Mouse (Mus musculus) megakaryocyte, embryonic 14.5 days (primary cell): Measurements from ENCODE around the gene Gm11549.

Experiments
- FLI1 ChIP-seq: IDR thresholded peaks from 2 replicates; pipeline ENCODE4 v1.6.1; 2012; ENCODE audit warnings: low read length, inconsistent platforms, mixed read lengths
- GATA1 ChIP-seq: IDR thresholded peaks from 3 replicates; pipeline ENCODE4 v1.6.1; 2012; ENCODE audit warnings: mixed read lengths, low read length, inconsistent platforms, borderline replicate concordance

DNA sequence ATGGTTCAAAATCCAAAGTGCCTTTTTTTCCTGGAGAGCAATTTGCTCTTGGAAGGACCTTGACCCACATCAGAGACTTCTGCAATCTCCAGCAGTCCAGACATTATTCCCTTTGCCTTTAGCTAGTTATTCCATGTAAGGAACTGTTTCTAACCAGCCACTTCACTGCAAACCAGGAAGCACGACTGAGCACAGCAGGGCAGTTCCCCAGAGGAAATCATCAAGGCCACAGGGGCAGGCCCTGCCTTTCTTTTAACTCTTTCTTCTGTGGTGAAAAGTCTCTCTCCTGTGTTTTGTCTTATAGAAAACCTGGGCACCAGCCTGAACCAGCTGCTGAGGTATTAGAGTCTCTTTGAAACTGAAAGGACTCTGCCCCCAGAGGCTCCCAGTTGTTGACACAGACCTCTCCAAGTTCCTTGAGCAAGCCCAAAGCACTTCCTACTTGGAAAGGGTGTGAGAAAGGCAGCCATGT, 11.6 kb upstream of the Gm11549 start:
- TF ChIP-seq GATA1 (no peak), FLI1 (no peak)
